Mouse (Mus musculus) heart, postnatal 0 days (tissue): Measurements from ENCODE around the gene Gm21970. TPM values are rescaled to one million over a fixed set of nuclear protein-coding genes. Genes with fewer than 3 reads are reported as not detected.

ENCODE experiments used
- ATAC-seq: fragments of 200-750 bp; cut with Nextera tagmentation; 2 replicates; pipeline ENCODE4 v1.8.0; 2017; ENCODE audit warnings: low read depth, moderate number of reproducible peaks, moderate library complexity; ENCODE audit not compliant: insufficient read depth
- DNase-seq: peaks from one replicate; pipeline ENCODE4 v3.0.0-alpha.2; 2016; ENCODE audit warnings: low spot score
- H3K27ac ChIP-seq: fragments of 300-500 bp; sonication (generic); 2 replicates; pipeline ENCODE4 v1.5.1; 2014; ENCODE audit warnings: low read depth, mild to moderate bottlenecking
- H3K27me3 ChIP-seq: fragments of 300-500 bp; sonication (generic); 2 replicates; pipeline ENCODE4 v1.6.1; 2014; ENCODE audit warnings: low read length, mixed read lengths; ENCODE audit not compliant: control insufficient read depth, insufficient read depth
- H3K36me3 ChIP-seq: fragments of 300-500 bp; sonication (generic); replicated peaks from 2 replicates; pipeline ENCODE4 v1.6.1; 2014; ENCODE audit warnings: low read length, mixed read lengths; ENCODE audit not compliant: control insufficient read depth, insufficient read depth
- H3K4me1 ChIP-seq: fragments of 300-500 bp; sonication (generic); 2 replicates; pipeline ENCODE4 v1.6.1; 2014; ENCODE audit warnings: antibody characterized with exemption; ENCODE audit not compliant: control insufficient read depth, insufficient read depth
- H3K4me2 ChIP-seq: fragments of 300-500 bp; sonication (generic); 2 replicates; pipeline ENCODE4 v1.6.1; 2014; ENCODE audit warnings: low read depth, mild to moderate bottlenecking, low read length, moderate library complexity
- H3K4me3 ChIP-seq: fragments of 300-500 bp; sonication (generic); 2 replicates; pipeline ENCODE4 v1.5.1; 2014; ENCODE audit warnings: low read depth, low read length
- H3K9ac ChIP-seq: fragments of 300-500 bp; sonication (generic); replicated peaks from 2 replicates; pipeline ENCODE4 v1.6.1; 2014; ENCODE audit warnings: low read depth, low read length, mixed read lengths
- H3K9me3 ChIP-seq: fragments of 300-500 bp; sonication (generic); replicated peaks from 2 replicates; pipeline ENCODE4 v1.6.1; 2016; ENCODE audit warnings: low read length; ENCODE audit not compliant: control insufficient read depth
- CTCF ChIP-seq: IDR thresholded peaks from 2 replicates; pipeline ENCODE4 v1.5.1; 2016; ENCODE audit warnings: antibody characterized with exemption, control low read depth, low read depth
- EP300 ChIP-seq: IDR thresholded peaks from 2 replicates; pipeline ENCODE4 v1.6.1; 2016; ENCODE audit warnings: antibody characterized with exemption, low read depth
- WGBS: fragments of 180-500 bp; shearing (Covaris S2); extraction: QIAGEN DNeasy Blood & Tissue Kit; methylation state at CpG from one replicate; pipeline ENCODE4 v1.1.7; 2014; 5-methylcytosine and 5-hydroxymethylcytosine counted together
- polyA plus RNA-seq: library from polyadenylated mRNA; unstranded; fragments of >200 nt; fragmentation: Nextera tagmentation; extraction: Ambion mirVana; gene quantifications from 2 replicates; pipeline ENCODE4 v1.2.1, GENCODE M21; 2015
- total RNA-seq: library from RNA; depleted of rRNA; stranded (reverse); fragments of >200 nt; gene quantifications from 2 replicates; pipeline ENCODE4 v1.2.3, GENCODE M21; 2014; ENCODE audit warnings: low replicate concordance

Gene Gm21970
- total and polyA plus RNA-seq, 2 experiments from 2014 or later, result not detected

GRCm38 (mm10) chr16:91362616-91363272 is 28.8 kb upstream of the Gm21970 start:
- TF ChIP-seq CTCF (no peak), EP300 (no peak)
- Histone ChIP-seq H3K4me1 (peaks cover 17% of the 10 kb centered on the region), H3K4me3 (no peak overlapping the region), H3K27ac (peak overlapping the region; percentile 75), H3K4me2 (peak overlapping the region; percentile 17; the same call in 1 of the 2 replicates), H3K27me3 (no peaks in the 10 kb centered on the region), H3K36me3 (no peaks in the 10 kb centered on the region), H3K9ac (no peak overlapping the region), H3K9me3 (no peaks in the 10 kb centered on the region)
- peak; percentile 45 for ATAC-seq
- 27% methylated on average over 12 of the region's 12 CpGs for WGBS
- peak; percentile 52 for DNase-seq

DNA sequence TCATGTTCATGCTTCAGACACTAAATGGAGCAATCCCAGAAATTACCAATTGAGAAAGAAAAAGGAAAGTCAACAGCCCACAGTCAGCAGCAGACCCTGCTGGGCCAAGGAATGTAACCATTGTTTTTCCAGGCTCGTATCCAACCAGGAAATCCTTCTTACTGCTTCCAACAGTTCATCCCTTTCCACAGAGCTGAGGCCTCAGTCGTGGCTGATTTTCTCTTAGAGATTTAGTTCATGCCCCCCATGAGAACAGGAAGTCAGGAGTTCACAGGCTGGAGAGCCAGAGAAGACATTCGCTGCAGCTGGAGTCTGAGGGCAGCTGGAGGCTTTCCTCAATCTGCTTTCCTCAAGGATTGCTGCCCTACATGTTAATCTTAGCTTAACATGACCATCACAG is 28.0 kb upstream of the Gm21970 start:
- peaks cover 17% of the 10 kb centered on the region for H3K4me1 ChIP-seq
- ATAC-seq (peak; percentile 59), DNase-seq (peak; percentile 82)
- H3K36me3 ChIP-seq, result no peaks in the 10 kb centered on the region
- peak overlapping the region; percentile 17; the same call in 1 of the 2 replicates for H3K4me2 ChIP-seq
- H3K9ac ChIP-seq, result no peak overlapping the region
- WGBS, result 30% methylated on average over 3 of the region's 3 CpGs
- H3K27me3 ChIP-seq, result no peaks in the 10 kb centered on the region
- no peak overlapping the region for H3K4me3 ChIP-seq
- no peak for TF ChIP-seq CTCF
- 0 out of 2 replicates have a peak, but pooled peaks have one; percentile 49 for TF ChIP-seq EP300
- H3K9me3 ChIP-seq, result no peaks in the 10 kb centered on the region
- H3K27ac ChIP-seq, result peak overlapping the region; percentile 75

DNA sequence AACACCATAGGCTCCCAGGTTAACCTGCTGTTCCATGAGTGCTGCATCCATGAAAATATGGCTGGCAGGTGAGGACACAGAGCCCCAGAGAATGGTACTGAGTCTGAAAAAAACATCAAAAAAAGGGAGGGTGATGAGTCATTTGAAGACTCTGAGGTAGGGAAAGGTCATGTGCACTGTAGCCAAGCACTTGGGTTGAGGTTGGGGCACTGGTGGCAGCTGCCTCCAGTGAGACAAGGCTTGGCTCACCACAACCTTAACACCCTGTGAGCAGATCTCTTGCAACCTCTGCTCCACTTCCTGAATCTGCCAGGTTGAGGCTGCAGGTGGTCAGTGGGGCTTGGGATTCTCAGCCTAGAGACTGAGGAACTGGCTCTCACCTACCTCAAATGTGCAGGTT is 25.0 kb upstream of the Gm21970 start:
- H3K4me3 ChIP-seq, result no peak overlapping the region
- no peak overlapping the region for H3K4me2 ChIP-seq
- no peaks in the 10 kb centered on the region for H3K9me3 ChIP-seq
- ATAC-seq (no peak), DNase-seq (no peak)
- no peaks in the 10 kb centered on the region for H3K36me3 ChIP-seq
- no peaks in the 10 kb centered on the region for H3K27me3 ChIP-seq
- H3K9ac ChIP-seq, result no peak overlapping the region
- peaks cover 17% of the 10 kb centered on the region for H3K4me1 ChIP-seq
- H3K27ac ChIP-seq, result no peak overlapping the region
- TF ChIP-seq EP300 (no peak), CTCF (no peak)

- WGBS, result 63% methylated on average over 2 of the region's 2 CpGs
- TF ChIP-seq CTCF (no peak), EP300 (no peak)
- no peaks in the 10 kb centered on the region for H3K9me3 ChIP-seq
- H3K27ac ChIP-seq, result no peak overlapping the region
- no peaks in the 10 kb centered on the region for H3K27me3 ChIP-seq
- H3K9ac ChIP-seq, result no peak overlapping the region
- DNase-seq, result no peak
- H3K36me3 ChIP-seq, result no peaks in the 10 kb centered on the region
- H3K4me3 ChIP-seq, result no peak overlapping the region
- no peak for ATAC-seq
- peaks cover 17% of the 10 kb centered on the region for H3K4me1 ChIP-seq
- no peak overlapping the region for H3K4me2 ChIP-seq
Observed at GRCm38 (mm10) chr16:91367066-91367465, 24.5 kb upstream of the Gm21970 start.

DNA sequence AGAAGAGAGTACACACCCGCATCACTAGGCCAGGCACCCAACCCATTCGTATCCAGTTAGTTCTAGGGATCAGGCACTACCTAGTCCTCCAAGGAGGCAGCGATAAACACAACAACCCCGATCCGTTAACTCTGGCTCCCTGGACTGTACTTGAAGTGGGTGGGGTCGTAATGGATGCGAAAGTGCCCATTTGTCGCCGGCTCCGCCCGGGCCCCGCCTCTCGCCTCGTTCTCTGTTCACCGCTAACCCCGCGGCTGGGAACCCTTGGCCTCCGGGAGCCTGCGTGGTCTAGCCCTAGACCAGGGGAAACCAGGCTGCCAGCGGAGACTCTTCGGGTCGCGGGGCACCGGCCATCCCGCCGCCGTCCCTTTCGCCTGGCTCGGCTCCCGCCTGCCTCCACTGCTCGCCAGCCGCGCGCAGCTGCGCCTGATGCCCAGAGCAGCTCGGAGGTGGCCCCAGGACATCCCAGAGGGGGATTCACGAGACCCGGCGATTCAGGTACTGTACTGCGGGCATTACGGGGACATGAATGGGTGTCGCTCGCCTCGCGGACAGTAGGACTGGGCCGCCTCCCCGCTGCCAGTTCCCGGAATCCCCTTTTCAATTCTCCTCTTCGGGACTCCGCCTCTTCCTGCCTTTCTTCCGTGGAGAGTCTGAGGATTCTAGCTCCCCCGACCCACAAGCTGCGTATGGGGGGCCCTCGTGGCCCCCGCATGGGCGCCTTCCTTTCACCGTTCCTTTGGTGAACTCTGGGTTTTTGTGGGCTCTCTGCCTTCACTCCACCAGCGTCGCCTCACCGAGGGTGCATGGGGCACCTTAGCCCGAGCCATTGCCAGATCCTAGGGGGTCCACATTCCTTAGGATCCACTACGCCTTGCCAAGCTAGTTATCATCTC is 18.7 kb upstream of the Gm21970 start, which contains the start of gene Ifnar2:
Ifnar2 (plus strand) TSS at position 207 of the 896 bp plus-strand sequence.
- TF ChIP-seq CTCF (no peak), EP300 (peak; percentile 24; the same call in 1 of the 2 replicates)
- ATAC-seq (peak; percentile 97), DNase-seq (peak; percentile 94)
- 0% methylated on average over 55 of the region's 62 CpGs for WGBS
- Histone ChIP-seq H3K9me3 (no peaks in the 10 kb centered on the region), H3K4me3 (peak within 1 kb of the TSS; percentile 98), H3K27ac (peak within 1 kb of the TSS; percentile 98), H3K4me1 (peaks cover 12% of the 10 kb centered on the region), H3K9ac (peak within 1 kb of the TSS; percentile 95), H3K36me3 (no peaks in the 10 kb centered on the region), H3K4me2 (peak within 1 kb of the TSS; percentile 72), H3K27me3 (no peaks in the 10 kb centered on the region)
